Mouse (Mus musculus) CH12.LX (cell line): ENCODE measurements around the gene Hps4. TPM values are rescaled to one million over a fixed set of nuclear protein-coding genes. Genes with fewer than 3 reads are reported as not detected.

ENCODE experiments used
- DNase-seq: peaks from one replicate; pipeline ENCODE4 v3.0.0-alpha.2; 2013; ENCODE audit errors: extremely low read depth
- H3K27ac ChIP-seq: 2 replicates; pipeline ENCODE4 v1.5.1; 2012; ENCODE audit warnings: low read depth, mild to moderate bottlenecking, control low read depth, moderate library complexity; ENCODE audit not compliant: insufficient read depth
- H3K27me3 ChIP-seq: replicated peaks from 2 replicates; pipeline ENCODE3; 2012; ENCODE audit warnings: inconsistent platforms
- H3K36me3 ChIP-seq, 2 experiments: replicated peaks in 1 of 2; 2 replicates each; pipeline versions ENCODE3 to v1.6.1; 2012; ENCODE audit warnings: inconsistent platforms in 1 of 2, low read length in 1 of 2, mild to moderate bottlenecking in 1 of 2, mixed read lengths in 1 of 2, moderate library complexity in 1 of 2; ENCODE audit not compliant: control insufficient read depth in 1 of 2, insufficient read depth in 1 of 2
- H3K4me1 ChIP-seq, 2 experiments: 2 replicates each; pipeline ENCODE4 v1.6.1; 2012; ENCODE audit warnings: inconsistent platforms in 1 of 2, moderate library complexity in 1 of 2; ENCODE audit not compliant: insufficient read depth in 2 of 2, control insufficient read depth in 1 of 2
- H3K4me2 ChIP-seq: 2 replicates; pipeline ENCODE4 v1.6.1; 2012; ENCODE audit warnings: low read depth, mild to moderate bottlenecking, control low read depth; ENCODE audit not compliant: poor library complexity, insufficient read depth, severe bottlenecking
- H3K4me3 ChIP-seq, 3 experiments: fragments of 150-350 bp in 1 of 3; sonication (generic) in 1 of 3; replicated peaks in 1 of 3; 2 replicates each; pipeline versions ENCODE3 to v1.5.1; 2011 to 2012; ENCODE audit warnings: low read depth in 2 of 3, low read length in 2 of 3, mild to moderate bottlenecking in 2 of 3, moderate library complexity in 2 of 3, control low read depth in 1 of 3, improper control_type of control experiment in 1 of 3, inconsistent platforms in 1 of 3, mixed read lengths in 1 of 3; ENCODE audit not compliant: poor library complexity in 1 of 3
- H3K79me2 ChIP-seq: replicated peaks from 2 replicates; pipeline ENCODE4 v1.6.1; 2012; ENCODE audit warnings: mild to moderate bottlenecking, moderate library complexity; ENCODE audit not compliant: control insufficient read depth, poor library complexity, insufficient read depth, severe bottlenecking; ENCODE audit errors: extremely low read depth
- H3K9ac ChIP-seq: 2 replicates; pipeline ENCODE4 v1.6.1; 2012; ENCODE audit warnings: low read depth, mild to moderate bottlenecking, control low read depth, moderate library complexity; ENCODE audit not compliant: insufficient read depth
- H3K9me3 ChIP-seq: replicated peaks from 2 replicates; pipeline ENCODE3; 2012; ENCODE audit warnings: low read length, inconsistent platforms, mixed read lengths
- CHD2 ChIP-seq: IDR thresholded peaks from 2 replicates; pipeline ENCODE4 v1.6.1; 2011; ENCODE audit warnings: low read length, improper control_type of control experiment
- CTCF ChIP-seq, 2 experiments: IDR thresholded peaks in 1 of 2; conservative IDR thresholded peaks in 1 of 2; 2 replicates each; pipeline ENCODE4 v1.5.1; 2011 to 2012; ENCODE audit warnings: low read depth in 2 of 2, low read length in 2 of 2, improper control_type of control experiment in 1 of 2, inconsistent platforms in 1 of 2, mild to moderate bottlenecking in 1 of 2, moderate library complexity in 1 of 2
- E2F4 ChIP-seq: IDR thresholded peaks from 2 replicates; pipeline ENCODE4 v1.6.1; 2011; ENCODE audit warnings: low read depth, low read length, improper control_type of control experiment; ENCODE audit not compliant: insufficient replicate concordance
- ELF1 ChIP-seq: IDR thresholded peaks from 2 replicates; pipeline ENCODE4 v1.6.1; 2014; ENCODE audit warnings: low read depth, mild to moderate bottlenecking, inconsistent platforms, low read length, improper control_type of control experiment
- EP300 ChIP-seq: IDR thresholded peaks from 2 replicates; pipeline ENCODE4 v1.6.1; 2011; ENCODE audit warnings: low read length, improper control_type of control experiment
- ETS1 ChIP-seq: conservative IDR thresholded peaks from 2 replicates; pipeline ENCODE4 v1.6.1; 2012; ENCODE audit warnings: low read depth, mild to moderate bottlenecking, inconsistent platforms, low read length, improper control_type of control experiment, moderate library complexity
- IRF4 ChIP-seq: IDR thresholded peaks from 2 replicates; pipeline ENCODE4 v1.6.1; 2014; ENCODE audit warnings: low read depth, mild to moderate bottlenecking, inconsistent platforms, low read length, improper control_type of control experiment
- JUN ChIP-seq: IDR thresholded peaks from 2 replicates; pipeline ENCODE4 v1.6.1; 2011; ENCODE audit warnings: low read depth, mild to moderate bottlenecking, low read length, improper control_type of control experiment, moderate library complexity; ENCODE audit not compliant: insufficient read depth
- JUND ChIP-seq: conservative IDR thresholded peaks from 2 replicates; pipeline ENCODE4 v1.6.1; 2011; ENCODE audit warnings: low read depth, low read length, improper control_type of control experiment
- KAT2A ChIP-seq: IDR thresholded peaks from 2 replicates; pipeline ENCODE4 v1.6.1; 2012; ENCODE audit warnings: low read length, improper control_type of control experiment, inconsistent platforms; ENCODE audit not compliant: insufficient replicate concordance
- MAFK ChIP-seq: IDR thresholded peaks from 2 replicates; pipeline ENCODE4 v1.6.1; 2011; ENCODE audit warnings: low read length, improper control_type of control experiment; ENCODE audit not compliant: insufficient replicate concordance
- MAX ChIP-seq: IDR thresholded peaks from 2 replicates; pipeline ENCODE4 v1.6.1; 2011; ENCODE audit warnings: low read length, improper control_type of control experiment
- MAZ ChIP-seq: IDR thresholded peaks from 2 replicates; pipeline ENCODE4 v1.6.1; 2012; ENCODE audit warnings: low read depth, mild to moderate bottlenecking, inconsistent platforms, low read length, improper control_type of control experiment, moderate library complexity
- MXI1 ChIP-seq: IDR thresholded peaks from 2 replicates; pipeline ENCODE4 v1.6.1; 2011; ENCODE audit warnings: mild to moderate bottlenecking, low read depth, low read length, improper control_type of control experiment
- MYC ChIP-seq: IDR thresholded peaks from 2 replicates; pipeline ENCODE4 v1.6.1; 2011; ENCODE audit warnings: low read depth, mild to moderate bottlenecking, improper control_type of control experiment, low read length
- NELFE ChIP-seq: IDR thresholded peaks from 2 replicates; pipeline ENCODE4 v1.6.1; 2011; ENCODE audit warnings: low read depth, low read length, improper control_type of control experiment
- NRF1 ChIP-seq: IDR thresholded peaks from 2 replicates; pipeline ENCODE4 v1.6.1; 2014; ENCODE audit warnings: low read depth, mild to moderate bottlenecking, inconsistent platforms, low read length, improper control_type of control experiment, moderate library complexity
- PAX5 ChIP-seq: IDR thresholded peaks from 2 replicates; pipeline ENCODE4 v1.6.1; 2012; ENCODE audit warnings: low read length, inconsistent platforms, mixed read lengths
- POLR2A ChIP-seq: IDR thresholded peaks from 2 replicates; pipeline ENCODE4 v1.6.1; 2011; ENCODE audit warnings: low read depth, mild to moderate bottlenecking, improper control_type of control experiment, low read length
- RAD21 ChIP-seq: IDR thresholded peaks from 2 replicates; pipeline ENCODE4 v1.6.1; 2011; ENCODE audit warnings: low read depth, mild to moderate bottlenecking, low read length, improper control_type of control experiment, moderate library complexity
- RCOR1 ChIP-seq: conservative IDR thresholded peaks from 2 replicates; pipeline ENCODE4 v1.6.1; 2012; ENCODE audit warnings: low read depth, mild to moderate bottlenecking, inconsistent platforms, low read length, improper control_type of control experiment
- SIN3A ChIP-seq: IDR thresholded peaks from 2 replicates; pipeline ENCODE4 v1.6.1; 2012; ENCODE audit warnings: low read length, improper control_type of control experiment, inconsistent platforms
- SMC3 ChIP-seq: IDR thresholded peaks from 2 replicates; pipeline ENCODE4 v1.6.1; 2011; ENCODE audit warnings: low read depth, low read length, improper control_type of control experiment
- TCF12 ChIP-seq: IDR thresholded peaks from 2 replicates; pipeline ENCODE4 v1.6.1; 2014; ENCODE audit warnings: low read depth, mild to moderate bottlenecking, inconsistent platforms, low read length, improper control_type of control experiment
- UBTF ChIP-seq: IDR thresholded peaks from 2 replicates; pipeline ENCODE4 v1.6.1; 2012; ENCODE audit warnings: low read depth, mild to moderate bottlenecking, inconsistent platforms, low read length, improper control_type of control experiment, moderate library complexity
- USF2 ChIP-seq: conservative IDR thresholded peaks from 2 replicates; pipeline ENCODE4 v1.6.1; 2011; ENCODE audit warnings: low read depth, low read length, improper control_type of control experiment
- ZC3H11A ChIP-seq: IDR thresholded peaks from 2 replicates; pipeline ENCODE4 v1.6.1; 2012; ENCODE audit warnings: low read depth, mild to moderate bottlenecking, inconsistent platforms, low read length, improper control_type of control experiment
- ZMIZ1 ChIP-seq: IDR thresholded peaks from 2 replicates; pipeline ENCODE4 v1.6.1; 2012; ENCODE audit warnings: low read depth, mild to moderate bottlenecking, inconsistent platforms, low read length, improper control_type of control experiment
- dilution Hi-C: fragments of 300-500 bp; cut with MboI; formaldehyde crosslinking; loops from 2 replicates; pipeline ENCODE4 v1.14.3; 2020; ENCODE audit warnings: low sequenced_read_pairs; ENCODE audit not compliant: extremely low pct_unique_long_range_greater_than_20kb, extremely low pct_ligation_motif_present
- in situ Hi-C: fragments of 300-500 bp; cut with MboI; formaldehyde crosslinking; loops from 3 replicates; pipeline ENCODE4 v1.14.3; 2019; ENCODE audit warnings: low sequenced_read_pairs, low pct_ligation_motif_present, low pct_unique_long_range_greater_than_20kb, mixed read lengths
- polyA plus RNA-seq: library from polyadenylated mRNA; unstranded; fragments of >175 nt; gene quantifications from 2 replicates; pipeline ENCODE4 v1.2.1, GENCODE M21; 2012; ENCODE audit warnings: low read depth; ENCODE audit not compliant: insufficient read length
- total RNA-seq, 2 experiments: library from RNA; depleted of rRNA; stranded (reverse); fragments of 300-350 nt in 1 of 2; fragments of >200 nt in 1 of 2; gene quantifications; 2 replicates each; pipeline ENCODE4 v1.2.3; 2012 to 2014

The Hps4 gene
- total and polyA plus RNA-seq, 3 experiments = 10.0 to 23.0 (median 18.3) TPM

- Histone ChIP-seq H3K27me3 (no peaks in the 10 kb centered on the region), H3K27ac (no peak overlapping the region), H3K4me2 (no peak overlapping the region), H3K9me3 (peaks cover 3% of the 10 kb centered on the region), H3K36me3 (peaks cover 73 to 92% of the 10 kb centered on the region in 2 experiments), H3K79me2 (no peaks in the 10 kb centered on the region), H3K9ac (no peak overlapping the region), H3K4me1 (no peaks in the 10 kb centered on the region), H3K4me3 (no peak overlapping the region)
- TF ChIP-seq E2F4 = no peak
- TF ChIP-seq ELF1 = no peak
- no peak for TF ChIP-seq POLR2A
- TF ChIP-seq JUN = no peak
- no peak for TF ChIP-seq JUND
- no peak for TF ChIP-seq ZC3H11A
- TF ChIP-seq IRF4 = no peak
- TF ChIP-seq KAT2A = no peak
- no peak for TF ChIP-seq MYC
- TF ChIP-seq USF2 = no peak
- no peak for TF ChIP-seq PAX5
- no peak for TF ChIP-seq MXI1
- TF ChIP-seq ZMIZ1 = no peak
- no peak for TF ChIP-seq RCOR1
- dilution Hi-C loops (no loop called here), in situ Hi-C loops (no loop called here)
- no peak for DNase-seq
Measured at GRCm38 (mm10) chr5:112366879-112367278, 24.0 kb downstream of the Hps4 start.

GRCm38 (mm10) chr5:112367338-112367737 lies 24.5 kb downstream of the Hps4 start:
- no peak overlapping the region for H3K4me3 ChIP-seq
- no peak for DNase-seq
- H3K79me2 ChIP-seq = no peaks in the 10 kb centered on the region
- no peak overlapping the region for H3K27ac ChIP-seq
- TF ChIP-seq CTCF (conservative IDR thresholded peaks at IDR 0.05 in 1 of 2, IDR thresholded peaks at IDR 0.05 in 1 of 2; ENCODE audit: low read depth in 2 of 2, low read length in 2 of 2) (no peak), ZC3H11A (no peak), JUND (no peak), IRF4 (no peak), SIN3A (no peak), EP300 (no peak), ETS1 (no peak), UBTF (no peak), POLR2A (no peak), MAZ (no peak), RAD21 (no peak), NRF1 (no peak), CHD2 (no peak), SMC3 (no peak), KAT2A (no peak), TCF12 (no peak), MAFK (no peak), NELFE (no peak), MAX (no peak)
- TF ChIP-seq, all 38 proteins: peak for 0
- in situ Hi-C loops = no loop called here
- no peaks in the 10 kb centered on the region for H3K9me3 ChIP-seq
- dilution Hi-C loops = no loop called here
- H3K9ac ChIP-seq = no peak overlapping the region
- H3K4me2 ChIP-seq = no peak overlapping the region
- peaks cover 77 to 92% of the 10 kb centered on the region in 2 experiments for H3K36me3 ChIP-seq
- H3K27me3 ChIP-seq = no peaks in the 10 kb centered on the region
- H3K4me1 ChIP-seq = no peaks in the 10 kb centered on the region
